Comparison of ENCODE assay signal across 50 mouse cellular contexts in the genomic region with DNA sequence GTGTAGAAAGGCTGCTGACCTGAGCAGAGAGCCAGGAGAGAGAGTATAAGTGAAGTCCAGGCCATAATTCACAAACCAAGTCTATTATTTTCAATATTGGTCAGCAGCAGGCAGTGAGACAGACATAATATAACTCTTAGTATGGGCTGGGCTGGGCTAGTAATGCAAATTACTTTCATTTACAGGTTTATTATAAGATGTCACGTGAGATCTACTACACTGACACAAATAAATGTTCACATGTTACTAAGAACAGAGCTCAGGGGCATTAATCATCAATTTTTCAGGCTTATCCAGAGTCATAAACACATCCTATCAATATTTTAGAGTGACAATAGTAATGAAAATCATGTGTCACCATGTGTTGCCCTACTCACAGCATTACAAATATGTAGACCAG. TPM values are rescaled to one million over a fixed set of nuclear protein-coding genes. Genes with fewer than 3 reads are reported as not detected.
"Had no signal": no experiment of that assay in that cellular context is flagged by ENCODE, and none has a peak within 500 bp of the region (broad histone marks: within the 10 kb centered on the region; RNA-seq: fewer than 3 reads in every experiment).

No protein-coding gene starts in this region.

- DNase-seq: heart, postnatal 10 days; heart, postnatal 14 days; heart, postnatal 36 days; heart, postnatal 4 days; kidney, adult 11 months; kidney, adult 18-20 months; kidney, adult 2 months; kidney, adult 8-10 months; kidney, adult 9 months; kidney, postnatal 10 days; kidney, postnatal 14 days; kidney, postnatal 25 days; kidney, postnatal 36 days; kidney, postnatal 4 days; layer of hippocampus, adult 9-11 months; layer of hippocampus, postnatal 36 days had no signal

- H3K27ac ChIP-seq: heart, embryonic 10.5 days; heart, embryonic 13.5 days; heart, embryonic 15.5 days; hindbrain, embryonic 10.5 days; hindbrain, embryonic 12.5 days; hindbrain, embryonic 13.5 days; hindbrain, embryonic 14.5 days; hindbrain, embryonic 15.5 days; hindbrain, postnatal 0 days; intestine, embryonic 15.5 days; kidney, embryonic 15.5 days; kidney, postnatal 0 days; layer of hippocampus, adult 2 months had no signal

- H3K9me3 ChIP-seq: heart, embryonic 10.5 days; heart, embryonic 12.5 days; heart, embryonic 13.5 days; heart, embryonic 15.5 days; hindbrain, embryonic 10.5 days; hindbrain, embryonic 12.5 days; hindbrain, embryonic 13.5 days; hindbrain, embryonic 15.5 days; intestine, embryonic 15.5 days; kidney, embryonic 15.5 days had no signal

- ATAC-seq: hindbrain, embryonic 16.5 days; hindbrain, postnatal 0 days; inflammation-experienced regulatory T-cells, adult 6 months; intestine, embryonic 15.5 days; intestine, embryonic 16.5 days; intestine, postnatal 0 days had no signal

- H3K36me3 ChIP-seq: heart, embryonic 10.5 days; heart, embryonic 12.5 days; heart, embryonic 13.5 days; heart, embryonic 15.5 days; hindbrain, embryonic 10.5 days; hindbrain, embryonic 12.5 days; hindbrain, embryonic 13.5 days; hindbrain, embryonic 15.5 days; intestine, embryonic 15.5 days; kidney, embryonic 15.5 days had no signal

- H3K4me2 ChIP-seq: heart, embryonic 11.5 days; heart, embryonic 12.5 days; heart, embryonic 13.5 days; heart, embryonic 15.5 days; hindbrain, embryonic 12.5 days; hindbrain, embryonic 13.5 days; hindbrain, embryonic 14.5 days; hindbrain, embryonic 15.5 days; intestine, embryonic 15.5 days; kidney, embryonic 15.5 days had no signal

- H3K4me3 ChIP-seq: heart, embryonic 10.5 days; heart, embryonic 12.5 days; heart, embryonic 13.5 days; heart, embryonic 15.5 days; hindbrain, embryonic 10.5 days; hindbrain, embryonic 12.5 days; hindbrain, embryonic 13.5 days; hindbrain, embryonic 15.5 days; intestine, embryonic 15.5 days; kidney, embryonic 15.5 days; layer of hippocampus, adult 2 months had no signal

- H3K27me3 ChIP-seq: heart, embryonic 12.5 days; heart, embryonic 13.5 days; heart, embryonic 15.5 days; hindbrain, embryonic 12.5 days; hindbrain, embryonic 13.5 days; hindbrain, embryonic 15.5 days; intestine, embryonic 15.5 days; kidney, embryonic 15.5 days had no signal

- H3K9ac ChIP-seq: heart, embryonic 12.5 days; heart, embryonic 13.5 days; heart, embryonic 15.5 days; hindbrain, embryonic 12.5 days; hindbrain, embryonic 13.5 days; hindbrain, embryonic 14.5 days; hindbrain, embryonic 15.5 days; intestine, embryonic 15.5 days; kidney, embryonic 15.5 days had no signal

- H3K4me1 ChIP-seq: heart, embryonic 10.5 days; heart, embryonic 12.5 days; heart, embryonic 13.5 days; heart, embryonic 15.5 days; hindbrain, embryonic 10.5 days; hindbrain, embryonic 12.5 days; hindbrain, embryonic 13.5 days; hindbrain, embryonic 15.5 days; intestine, embryonic 15.5 days; kidney, embryonic 15.5 days had no signal

RNA-seq across cellular contexts. Expression of gene Olfr164, which starts 53.1 kb away (rescaled TPM):
- total RNA-seq: heart, postnatal 10 days; heart, postnatal 14 days; heart, postnatal 25 days; heart, postnatal 36 days; heart, postnatal 4 days; hematopoietic stem cell, adult 5-6 weeks; hindbrain, postnatal 0 days; layer of hippocampus, adult 18-20 months; layer of hippocampus, adult 2 months; layer of hippocampus, adult 8-10 months; layer of hippocampus, postnatal 10 days; layer of hippocampus, postnatal 14 days; layer of hippocampus, postnatal 25 days; layer of hippocampus, postnatal 36 days had no signal
- polyA plus RNA-seq: heart, embryonic 10.5 days; heart, embryonic 11.5 days; heart, embryonic 12.5 days; heart, embryonic 13.5 days; heart, embryonic 14.5 days; heart, embryonic 15.5 days; heart, embryonic 16.5 days; heart, postnatal 0 days; hindbrain, embryonic 10.5 days; hindbrain, embryonic 11.5 days; hindbrain, embryonic 12.5 days; hindbrain, embryonic 13.5 days; hindbrain, embryonic 14.5 days; hindbrain, embryonic 15.5 days; hindbrain, embryonic 16.5 days; hindbrain, postnatal 0 days; inflammation-experienced regulatory T-cells, adult 6 months; intestine, embryonic 14.5 days; intestine, embryonic 15.5 days; intestine, embryonic 16.5 days; intestine, postnatal 0 days; kidney, adult 2 months; kidney, embryonic 14.5 days; kidney, embryonic 15.5 days; kidney, embryonic 16.5 days; kidney, postnatal 0 days; large intestine, adult 2 months had no signal
